Mouse (Mus musculus): ENCODE measurements around the gene D16Ertd472e. TPM values are rescaled to one million over a fixed set of nuclear protein-coding genes. Genes with fewer than 3 reads are reported as not detected.

Gene D16Ertd472e
- 10 to 100 TPM; 68.3 to 70.5 TPM for polyA plus RNA-seq (2017; shearing (Covaris generic))

GRCm38 (mm10) chr16:78576478-78577084 is at the start of gene D16Ertd472e:
Gene D16Ertd472e (minus strand): TSS chr16:78576708.

Other genes with a start within 250 kb of the D16Ertd472e start
- gene Btg3, start 199.5 kb downstream of the D16Ertd472e start, polyA plus RNA-seq (2017; shearing (Covaris generic)), result 10 to 100 TPM; 39.1 to 40.7 TPM